Mouse (Mus musculus) testis, adult 2 months (tissue): Measurements from ENCODE around the gene Tpd52l1.
"Not testable (repeated sequence)": the region's sequence is repeated elsewhere in the genome, so short reads cannot be mapped to it uniquely, and the experiment has no call there.

Experiments used
- CTCF ChIP-seq: fragments of 200-500 bp; IDR thresholded peaks from 2 replicates; pipeline ENCODE4 v1.5.1; 2012; ENCODE audit warnings: low read depth, mild to moderate bottlenecking, inconsistent platforms, low read length, moderate library complexity; ENCODE audit not compliant: control insufficient read depth, insufficient read depth, insufficient replicate concordance
- POLR2A ChIP-seq: fragments of 200-500 bp; IDR thresholded peaks from 2 replicates; pipeline ENCODE4 v1.6.1; 2012; ENCODE audit warnings: low read depth, mild to moderate bottlenecking, inconsistent platforms, low read length, moderate library complexity; ENCODE audit not compliant: control insufficient read depth

- TF ChIP-seq POLR2A, CTCF: not testable (repeated sequence)
Observed at GRCm38 (mm10) chr10:31370200-31370599, 75.6 kb downstream of the Tpd52l1 start.
